Comparison of ENCODE assay signal across 18 mouse cellular contexts in genomic region chr3:9179641-9180040, GRCm38 (mm10).
DNase-seq lines count a peak whose midpoint lies in the region; ATAC-seq and TF ChIP-seq lines count a peak whose summit lies in the region.
"Had no signal": no experiment of that assay in that cellular context is flagged by ENCODE, and none has a peak within 500 bp of the region (broad histone marks: within the 10 kb centered on the region; RNA-seq: fewer than 3 reads in every experiment).

No protein-coding gene starts in this region.

- no peak for ATAC-seq in embryonic facial prominence, embryonic 15.5 days (ENCODE audit: insufficient number of reproducible peaks, low FRiP score, low TSS enrichment, low read depth)
- ATAC-seq: forebrain, embryonic 16.5 days; intestine, embryonic 16.5 days had no signal

- peak; percentile 2 for DNase-seq in lung, postnatal 25 days (ENCODE audit: low spot score)
- no peak for DNase-seq in lung, postnatal 4 days
- DNase-seq in embryonic facial prominence, embryonic 10.5 days (ENCODE audit: low spot score), result peak; percentile 36
- no peak for DNase-seq in kidney, postnatal 25 days
- no peak for DNase-seq in layer of hippocampus, adult 2 months (ENCODE audit: low spot score in 2 of 2)
- no peak for DNase-seq in kidney, postnatal 14 days
- DNase-seq: adrenal gland, adult 8-10 months; adrenal gland, postnatal 36 days; cerebellum, adult 2 months; cerebellum, postnatal 14 days; gastrocnemius, postnatal 14 days; heart, postnatal 36 days had no signal

- H3K4me1 ChIP-seq in embryonic facial prominence, embryonic 10.5 days, result peaks cover 17% of the 10 kb centered on the region
- H3K4me1 ChIP-seq in embryonic facial prominence, embryonic 15.5 days, result peaks cover 7% of the 10 kb centered on the region; the same call in 1 of the 2 replicates
- H3K4me1 ChIP-seq: forebrain, embryonic 12.5 days; heart, embryonic 12.5 days; hindbrain, embryonic 15.5 days had no signal

- no peak overlapping the region for H3K4me2 ChIP-seq in embryonic facial prominence, embryonic 15.5 days (replicated peaks)
- H3K4me2 ChIP-seq: forebrain, embryonic 12.5 days; heart, embryonic 12.5 days; hindbrain, embryonic 15.5 days had no signal

- H3K9me3 ChIP-seq in embryonic facial prominence, embryonic 10.5 days, result no peaks in the 10 kb centered on the region
- H3K9me3 ChIP-seq in embryonic facial prominence, embryonic 15.5 days (replicated peaks), result no peaks in the 10 kb centered on the region
- H3K9me3 ChIP-seq: forebrain, embryonic 12.5 days; heart, embryonic 12.5 days; hindbrain, embryonic 15.5 days had no signal

- H3K36me3 ChIP-seq in embryonic facial prominence, embryonic 10.5 days (replicated peaks), result no peaks in the 10 kb centered on the region
- no peaks in the 10 kb centered on the region for H3K36me3 ChIP-seq in embryonic facial prominence, embryonic 15.5 days
- H3K36me3 ChIP-seq: forebrain, embryonic 12.5 days; heart, embryonic 12.5 days; hindbrain, embryonic 15.5 days had no signal

- H3K27me3 ChIP-seq in embryonic facial prominence, embryonic 10.5 days (replicated peaks; ENCODE audit: low read depth, poor library complexity, severe bottlenecking), result no peaks in the 10 kb centered on the region
- H3K27me3 ChIP-seq in embryonic facial prominence, embryonic 15.5 days, result no peaks in the 10 kb centered on the region
- H3K27me3 ChIP-seq: forebrain, embryonic 12.5 days; heart, embryonic 12.5 days; hindbrain, embryonic 15.5 days had no signal

- no peak overlapping the region for H3K27ac ChIP-seq in embryonic facial prominence, embryonic 10.5 days (replicated peaks)
- H3K27ac ChIP-seq in embryonic facial prominence, embryonic 15.5 days (replicated peaks), result 0 out of 2 replicates have a peak overlapping the region, but pooled peaks have one; percentile 34
- no peak overlapping the region for H3K27ac ChIP-seq in layer of hippocampus, adult 2 months
- H3K27ac ChIP-seq: forebrain, embryonic 12.5 days; hindbrain, embryonic 15.5 days had no signal

- 50% methylated on average over 6 of the region's 6 CpGs for WGBS in embryonic facial prominence, embryonic 10.5 days
- WGBS in embryonic facial prominence, embryonic 15.5 days, result 37% methylated on average over 6 of the region's 6 CpGs

- no peak overlapping the region for H3K9ac ChIP-seq in embryonic facial prominence, embryonic 15.5 days
- H3K9ac ChIP-seq: forebrain, embryonic 12.5 days; heart, embryonic 12.5 days; hindbrain, embryonic 15.5 days had no signal

- TF ChIP-seq CTCF in layer of hippocampus, adult 2 months (conservative IDR thresholded peaks at IDR 0.05), result no peak

- no peak overlapping the region for H3K4me3 ChIP-seq in embryonic facial prominence, embryonic 10.5 days
- H3K4me3 ChIP-seq in embryonic facial prominence, embryonic 15.5 days (replicated peaks), result no peak overlapping the region
- H3K4me3 ChIP-seq in layer of hippocampus, adult 2 months, result no peak overlapping the region
- H3K4me3 ChIP-seq: forebrain, embryonic 12.5 days; heart, embryonic 12.5 days; hindbrain, embryonic 15.5 days had no signal

Comparison
In these comparisons a context has a peak if more than half of its experiments do, and no peak if none do; other contexts are left out.
1. DNase-seq: peak in lung, postnatal 25 days (single experiment) and embryonic facial prominence, embryonic 10.5 days (single experiment); none in lung, postnatal 4 days (0 of 2), kidney, postnatal 25 days (0 of 2), layer of hippocampus, adult 2 months (0 of 2) and kidney, postnatal 14 days (single experiment).